Mouse (Mus musculus) embryonic fibroblast, embryonic 13.5 days (primary cell): ENCODE results near the gene Panx2.

ENCODE experiments used
- CTCF ChIP-seq: IDR thresholded peaks from 2 replicates; pipeline ENCODE4 v1.5.1; 2011; ENCODE audit warnings: mild to moderate bottlenecking, control low read depth, low read length, moderate library complexity, borderline replicate concordance; ENCODE audit not compliant: insufficient read depth
- POLR2A ChIP-seq: IDR thresholded peaks from 2 replicates; pipeline ENCODE4 v1.6.1; 2011; ENCODE audit warnings: low read depth, mild to moderate bottlenecking, control low read depth, low read length, moderate library complexity

GRCm38 (mm10) chr15:89090662-89091061 is 31.1 kb downstream of the Panx2 start:
- TF ChIP-seq CTCF (no peak), POLR2A (no peak)
